Mouse (Mus musculus): ENCODE measurements around the gene Btbd18. TPM values are rescaled to one million over a fixed set of nuclear protein-coding genes. Genes with fewer than 3 reads are reported as not detected.

The Btbd18 gene
- polyA plus RNA-seq, 1 experiment, result 0.50 TPM

DNA sequence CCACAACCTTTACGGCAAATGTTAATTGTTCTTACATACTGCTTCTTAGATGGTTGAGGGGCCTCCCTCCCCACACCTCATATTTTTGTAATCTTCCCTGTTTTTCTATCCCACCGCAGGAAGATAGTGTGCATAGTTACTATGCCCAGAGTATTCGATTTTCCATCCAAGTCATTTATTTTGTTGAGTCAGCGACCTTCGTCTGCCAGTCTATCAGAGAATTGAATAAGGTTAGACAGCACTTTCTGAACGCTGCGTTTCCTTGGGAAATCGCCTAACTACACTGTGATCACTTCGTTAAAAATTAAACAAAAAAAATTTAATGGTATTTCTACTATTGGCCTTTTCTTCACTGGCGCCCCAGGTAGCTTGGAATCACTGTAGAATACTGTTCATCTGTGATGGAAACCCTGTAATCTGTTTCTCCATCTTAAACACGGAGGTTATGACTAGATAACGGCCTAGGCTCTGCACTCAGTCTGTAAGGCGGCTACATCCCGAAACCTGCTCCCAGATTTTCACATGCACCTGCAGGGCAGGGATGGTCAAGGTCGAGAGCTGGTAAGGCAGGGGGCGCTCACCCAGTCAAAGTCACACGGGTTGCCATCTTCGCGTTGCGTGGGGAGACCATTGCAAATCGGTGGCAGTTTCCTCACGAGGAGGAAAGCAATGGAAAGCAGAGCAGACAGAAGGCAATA lies 18.5 kb downstream of the Btbd18 start:
- 8% methylated on average over 22 of the region's 22 CpGs for WGBS
- Histone ChIP-seq H3K27ac (ENCODE audit: control insufficient read depth, insufficient read depth, low read depth, low read length, poor library complexity) (peak overlapping the region; percentile 8; the same call in 1 of the 2 replicates), H3K4me1 (ENCODE audit: control insufficient read depth, insufficient read depth, low read length) (no peaks in the 10 kb centered on the region; the same call in 1 of the 2 replicates), H3K4me3 (replicated peaks; ENCODE audit: control insufficient read depth, low read depth, low read length) (peak overlapping the region; percentile 73)
- TF ChIP-seq POLR2A (IDR thresholded peaks at IDR 0.05; ENCODE audit: borderline replicate concordance, control insufficient read depth, low read depth, low read length) (no peak), CTCF (IDR thresholded peaks at IDR 0.05; ENCODE audit: control insufficient read depth, insufficient read depth, low read length) (peak; percentile 38; the same call in 1 of the 2 replicates)

DNA sequence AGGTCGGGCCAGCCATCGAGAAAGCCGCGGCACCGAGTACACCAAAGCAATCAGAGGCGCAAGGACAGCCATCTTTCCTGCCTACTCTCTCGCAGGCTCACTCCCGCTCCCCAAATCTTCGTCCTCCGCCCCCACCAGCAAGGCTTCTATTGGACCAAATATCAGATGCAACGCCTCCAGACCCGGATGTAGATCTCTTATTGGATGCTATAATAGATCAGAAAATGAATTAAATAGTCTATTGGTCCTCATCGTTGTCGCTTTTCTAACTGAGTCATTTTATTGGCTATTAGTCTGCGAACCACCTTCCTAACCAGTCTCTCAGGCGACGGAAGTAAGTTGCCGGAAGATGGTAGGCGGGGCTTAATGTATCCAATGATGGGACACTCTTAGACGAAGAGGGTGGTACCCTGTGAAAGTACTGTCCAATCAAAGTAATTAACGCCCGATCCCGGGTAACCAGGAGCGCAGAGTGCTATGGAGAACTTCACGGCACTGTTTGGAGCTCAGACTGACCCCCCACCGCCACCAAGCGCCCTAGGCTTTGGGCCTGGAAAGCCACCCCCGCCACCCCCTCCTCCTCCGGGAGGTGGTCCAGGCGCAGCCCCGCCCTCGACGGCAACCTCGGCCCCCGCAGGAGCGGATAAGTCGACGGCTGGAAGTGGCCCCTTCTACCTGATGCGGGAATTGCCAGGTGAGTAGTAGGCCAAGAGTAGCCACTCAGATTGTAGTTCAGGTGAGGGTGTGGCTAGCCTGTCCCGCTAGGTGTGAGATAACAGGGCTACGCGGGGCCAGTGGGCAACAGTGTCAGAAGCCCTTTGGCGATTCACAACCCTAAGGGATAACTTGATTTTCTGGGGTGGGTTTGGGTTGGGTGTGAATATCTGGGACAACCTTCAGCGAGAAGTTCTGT lies 19.3 kb downstream of the Btbd18 start, which contains the start of the genes Gm28635 and Med19:
Gene Gm28635, minus strand, starts transcription at position 74 of the 913 bp plus-strand sequence.
Gene Med19, plus strand, starts transcription at position 435 of the 913 bp plus-strand sequence.
- no peaks in the 10 kb centered on the region; the same call in 1 of the 2 replicates for H3K4me1 ChIP-seq (ENCODE audit: control insufficient read depth, insufficient read depth, low read length)
- under 1% methylated on average over 44 of the region's 44 CpGs for WGBS
- peak within 1 kb of the TSS; percentile 98 for H3K4me3 ChIP-seq (replicated peaks; ENCODE audit: control insufficient read depth, low read depth, low read length)
- H3K27ac ChIP-seq (ENCODE audit: control insufficient read depth, insufficient read depth, low read depth, low read length, poor library complexity), result peak within 1 kb of the TSS; percentile 20; the same call in 1 of the 2 replicates
- peak; percentile 44; the same call in 1 of the 2 replicates for TF ChIP-seq POLR2A (IDR thresholded peaks at IDR 0.05; ENCODE audit: borderline replicate concordance, control insufficient read depth, low read depth, low read length)
- TF ChIP-seq CTCF (IDR thresholded peaks at IDR 0.05; ENCODE audit: control insufficient read depth, insufficient read depth, low read length), result no peak

DNA sequence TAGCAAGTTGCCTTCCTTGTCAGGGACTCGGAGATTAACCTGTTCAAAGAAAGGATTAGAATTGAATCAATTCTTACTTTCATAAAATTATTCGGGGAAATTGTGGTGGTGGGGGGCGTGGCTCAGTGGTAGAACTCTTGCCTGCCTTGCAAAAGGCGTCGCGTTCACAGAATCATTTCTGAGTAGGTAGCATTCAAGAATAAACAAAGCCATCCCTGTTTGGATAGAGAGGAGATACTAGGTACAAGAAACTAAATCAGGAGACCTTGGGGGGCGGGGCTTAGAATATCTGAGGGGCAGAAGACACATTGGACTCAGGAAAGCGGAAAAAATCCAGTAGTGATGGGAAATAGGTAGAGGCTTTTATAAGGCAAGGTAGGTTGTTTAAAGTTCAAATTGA lies 20.1 kb downstream of the Btbd18 start, which contains the start of gene Tmx2:
Gene Tmx2, minus strand, starts transcription at position 125 of the 400 bp plus-strand sequence.
- Histone ChIP-seq H3K4me3 (replicated peaks; ENCODE audit: control insufficient read depth, low read depth, low read length) (peak within 1 kb of the TSS; percentile 98), H3K4me1 (ENCODE audit: control insufficient read depth, insufficient read depth, low read length) (no peaks in the 10 kb centered on the region; the same call in 1 of the 2 replicates), H3K27ac (ENCODE audit: control insufficient read depth, insufficient read depth, low read depth, low read length, poor library complexity) (peak within 1 kb of the TSS; percentile 20; the same call in 1 of the 2 replicates)
- TF ChIP-seq CTCF (IDR thresholded peaks at IDR 0.05; ENCODE audit: control insufficient read depth, insufficient read depth, low read length), result no peak
- no peak for TF ChIP-seq POLR2A (IDR thresholded peaks at IDR 0.05; ENCODE audit: borderline replicate concordance, control insufficient read depth, low read depth, low read length)
- 18% methylated on average over 8 of the region's 8 CpGs for WGBS

GRCm38 (mm10) chr2:84682605-84683183 lies 23.8 kb downstream of the Btbd18 start:
- Histone ChIP-seq H3K4me3 (replicated peaks; ENCODE audit: control insufficient read depth, low read depth, low read length) (peak overlapping the region; percentile 20), H3K27ac (ENCODE audit: control insufficient read depth, insufficient read depth, low read depth, low read length, poor library complexity) (peak overlapping the region; percentile 94), H3K4me1 (ENCODE audit: control insufficient read depth, insufficient read depth, low read length) (no peaks in the 10 kb centered on the region)
- WGBS, result 64% methylated on average over 6 of the region's 6 CpGs
- no peak for TF ChIP-seq POLR2A (IDR thresholded peaks at IDR 0.05; ENCODE audit: borderline replicate concordance, control insufficient read depth, low read depth, low read length)
- no peak for TF ChIP-seq CTCF (IDR thresholded peaks at IDR 0.05; ENCODE audit: control insufficient read depth, insufficient read depth, low read length)

DNA sequence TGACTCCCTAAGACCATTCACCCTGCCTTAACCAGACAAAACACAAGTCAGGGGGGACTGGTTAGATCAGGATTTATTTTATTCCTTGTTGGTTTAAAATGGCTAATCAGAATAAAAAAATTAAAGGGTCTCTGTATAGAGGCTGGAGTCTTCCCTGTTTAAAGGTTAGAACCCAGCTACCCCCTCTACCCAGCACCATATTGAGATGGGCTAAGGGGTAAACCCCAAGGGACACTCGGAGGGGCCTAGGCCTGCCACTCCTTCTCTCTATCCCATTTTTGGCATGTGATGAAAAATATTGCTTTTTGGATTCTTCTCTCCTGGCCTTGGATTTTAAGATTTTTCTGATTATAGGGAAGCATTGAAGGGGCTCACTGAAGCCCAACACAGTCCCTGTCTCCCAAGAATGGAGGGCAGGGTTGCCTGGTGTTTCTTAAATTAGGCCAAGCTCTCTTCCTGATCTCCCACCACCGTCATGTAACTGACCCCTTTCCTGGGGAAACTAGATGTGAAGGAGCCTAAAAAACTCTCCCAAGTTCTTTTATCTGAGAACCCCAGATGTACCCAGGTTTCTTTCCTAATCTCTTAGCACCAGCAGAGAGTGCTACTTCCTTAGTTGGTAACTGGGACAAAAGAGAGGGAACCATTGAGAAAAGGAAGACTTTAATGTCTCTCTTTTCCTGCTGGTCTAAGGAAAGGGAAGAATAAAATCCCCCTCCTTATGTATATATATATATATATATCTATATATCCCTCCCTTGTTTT lies 29.4 kb downstream of the Btbd18 start:
- H3K4me1 ChIP-seq (ENCODE audit: control insufficient read depth, insufficient read depth, low read length), result no peaks in the 10 kb centered on the region
- H3K4me3 ChIP-seq (replicated peaks; ENCODE audit: control insufficient read depth, low read depth, low read length), result no peak overlapping the region
- no peak for TF ChIP-seq POLR2A (IDR thresholded peaks at IDR 0.05; ENCODE audit: borderline replicate concordance, control insufficient read depth, low read depth, low read length)
- no peak for TF ChIP-seq CTCF (IDR thresholded peaks at IDR 0.05; ENCODE audit: control insufficient read depth, insufficient read depth, low read length)
- 68% methylated on average over 2 of the region's 2 CpGs for WGBS
- no peak overlapping the region for H3K27ac ChIP-seq (ENCODE audit: control insufficient read depth, insufficient read depth, low read depth, low read length, poor library complexity)

DNA sequence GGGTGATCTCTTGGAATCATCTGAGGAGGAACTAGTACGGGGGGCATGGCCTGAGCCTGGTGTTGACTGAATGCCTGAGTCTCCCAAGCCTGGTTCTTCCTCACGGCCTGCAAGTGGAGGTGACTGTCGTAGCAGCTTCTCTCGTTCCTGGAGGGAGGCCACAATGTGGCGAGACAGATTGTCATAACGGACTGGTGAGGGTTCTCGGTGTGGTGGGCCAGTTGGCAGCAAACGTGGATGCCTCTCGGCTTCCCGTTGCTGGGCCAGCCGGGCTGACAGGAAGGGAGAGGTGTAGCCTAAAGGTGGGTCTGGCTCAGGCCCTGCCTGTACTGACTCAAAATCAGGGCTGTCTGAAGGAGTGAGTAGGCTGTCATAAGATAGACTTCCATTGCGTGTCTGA lies 31.2 kb downstream of the Btbd18 start:
- TF ChIP-seq CTCF (IDR thresholded peaks at IDR 0.05; ENCODE audit: control insufficient read depth, insufficient read depth, low read length) (no peak), POLR2A (IDR thresholded peaks at IDR 0.05; ENCODE audit: borderline replicate concordance, control insufficient read depth, low read depth, low read length) (no peak)
- Histone ChIP-seq H3K27ac (ENCODE audit: control insufficient read depth, insufficient read depth, low read depth, low read length, poor library complexity) (no peak overlapping the region), H3K4me3 (replicated peaks; ENCODE audit: control insufficient read depth, low read depth, low read length) (no peak overlapping the region), H3K4me1 (ENCODE audit: control insufficient read depth, insufficient read depth, low read length) (no peaks in the 10 kb centered on the region)
- WGBS, result 91% methylated on average over 12 of the region's 12 CpGs

GRCm38 (mm10) chr2:84695007-84695695 lies 36.3 kb downstream of the Btbd18 start:
- Histone ChIP-seq H3K4me1 (ENCODE audit: control insufficient read depth, insufficient read depth, low read length) (no peaks in the 10 kb centered on the region), H3K4me3 (replicated peaks; ENCODE audit: control insufficient read depth, low read depth, low read length) (no peak overlapping the region), H3K27ac (ENCODE audit: control insufficient read depth, insufficient read depth, low read depth, low read length, poor library complexity) (no peak overlapping the region)
- TF ChIP-seq CTCF (IDR thresholded peaks at IDR 0.05; ENCODE audit: control insufficient read depth, insufficient read depth, low read length) (no peak), POLR2A (IDR thresholded peaks at IDR 0.05; ENCODE audit: borderline replicate concordance, control insufficient read depth, low read depth, low read length) (no peak)
- WGBS, result 91% methylated on average over 5 of the region's 5 CpGs

Data from bone marrow, adult 2 months (tissue).